Mouse (Mus musculus) 3T3-L1 (cell line): Measurements from ENCODE around the gene Cmtr1.

Experiments
- DNase-seq: peaks from one replicate; pipeline ENCODE4 v3.0.0-alpha.2; 2015; ENCODE audit warnings: low read depth, low spot score

Gene Cmtr1

DNA sequence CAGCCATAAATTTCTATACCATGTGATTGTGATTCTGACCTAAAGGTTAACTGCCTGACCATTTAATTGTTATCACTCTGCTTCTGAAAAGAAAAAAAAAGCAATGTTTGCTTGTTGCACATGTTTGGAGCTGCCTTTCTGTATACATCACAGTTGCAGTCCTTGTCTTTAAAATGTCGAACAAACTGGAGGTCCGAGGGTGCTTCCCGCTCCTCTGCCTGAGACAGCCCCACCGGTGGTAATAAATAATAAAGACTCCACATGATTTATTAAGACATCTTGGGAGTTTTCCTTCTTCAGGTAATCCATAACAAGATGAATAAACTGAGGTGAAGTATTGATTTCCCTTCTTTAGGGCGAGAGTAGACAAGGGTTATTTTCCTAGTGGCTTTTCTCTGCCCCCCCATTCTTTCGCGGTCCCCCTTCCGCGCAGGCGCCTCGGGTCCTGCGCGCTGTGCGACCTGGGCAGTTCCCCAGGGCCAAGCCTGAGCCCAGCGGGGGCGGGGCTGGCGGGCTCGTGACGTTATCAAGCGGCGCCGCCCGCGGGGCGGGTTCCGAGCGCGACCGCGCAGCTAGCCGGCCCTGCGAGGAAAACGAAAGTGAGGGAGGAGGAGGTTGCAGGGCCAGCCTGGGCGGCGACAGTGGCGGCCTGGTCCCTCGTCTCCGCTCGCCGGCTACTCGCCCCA is at the start of gene Cmtr1:
Gene Cmtr1 (plus strand): TSS at position 520 of the 686 bp plus-strand sequence.
- peak; percentile 88 for DNase-seq

DNA sequence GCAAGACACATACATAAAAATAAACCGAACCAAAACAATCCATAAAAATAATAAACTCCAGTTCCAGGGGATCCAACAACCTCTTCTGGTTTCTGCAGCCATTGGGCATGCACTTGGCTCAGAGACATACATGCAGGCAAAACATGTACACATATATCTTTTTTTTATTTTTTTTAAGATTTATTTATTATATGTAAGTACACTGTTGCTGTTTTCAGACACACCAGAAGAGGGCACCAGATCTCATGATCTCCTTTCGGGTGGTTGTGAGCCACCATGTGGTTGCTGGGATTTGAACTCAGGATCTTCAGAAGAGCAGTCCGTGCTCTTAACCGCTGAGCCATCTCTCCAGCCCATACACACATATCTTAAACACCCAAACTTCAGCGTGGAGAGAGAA is 46.9 kb upstream of the Cmtr1 start:
- peak; percentile 48 for DNase-seq

DNA sequence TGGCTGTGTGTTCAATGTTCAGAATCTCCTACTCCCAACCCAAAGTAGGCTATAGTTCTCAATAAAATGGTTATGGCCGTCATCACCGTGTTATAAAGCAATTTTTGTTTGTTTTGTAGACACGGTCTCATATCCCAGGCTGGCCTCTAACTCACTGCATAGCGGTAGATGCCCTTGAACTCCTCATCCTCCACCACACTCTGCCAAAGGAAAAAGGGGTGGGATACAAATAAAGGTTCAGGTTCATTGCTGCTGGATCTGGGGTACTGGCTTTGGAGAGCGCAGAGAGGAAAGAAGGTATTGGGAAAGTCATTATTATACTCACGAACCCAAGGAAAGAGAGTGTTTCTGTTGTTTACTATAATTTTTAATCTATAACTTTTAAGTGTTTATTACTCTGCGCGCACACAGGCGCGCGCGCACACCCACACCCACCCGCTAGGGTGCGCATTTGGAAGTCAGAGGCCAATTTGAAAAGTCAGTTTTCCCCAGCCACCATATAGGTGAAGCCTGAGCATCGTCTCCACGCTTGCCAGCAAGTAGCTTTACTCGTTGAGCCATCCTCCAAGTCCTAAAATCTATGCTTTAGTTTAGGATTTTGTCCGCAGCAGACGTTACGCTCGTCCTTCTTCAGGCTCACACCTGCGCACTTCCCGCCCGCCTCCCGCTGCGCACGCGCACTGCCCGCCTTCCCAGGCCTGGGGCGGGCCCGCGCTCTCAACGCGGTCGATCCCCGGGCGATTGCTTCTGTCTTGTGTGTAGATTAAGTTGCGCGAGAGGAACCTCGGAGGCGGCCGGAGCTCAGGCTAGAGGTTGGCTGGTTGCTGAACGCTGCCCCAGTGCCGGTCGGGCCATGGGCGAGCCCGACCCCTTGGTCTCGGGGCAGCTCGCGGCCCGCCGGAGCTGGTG is 46.0 kb upstream of the Cmtr1 start, which contains the start of the genes Rnf8 and Gm28043:
Gene Rnf8 (plus strand): TSS at position 676 of the 909 bp plus-strand sequence.
Gene Gm28043 (plus strand): TSS at position 762 of the 909 bp plus-strand sequence.
- peak; percentile 94 for DNase-seq

DNA sequence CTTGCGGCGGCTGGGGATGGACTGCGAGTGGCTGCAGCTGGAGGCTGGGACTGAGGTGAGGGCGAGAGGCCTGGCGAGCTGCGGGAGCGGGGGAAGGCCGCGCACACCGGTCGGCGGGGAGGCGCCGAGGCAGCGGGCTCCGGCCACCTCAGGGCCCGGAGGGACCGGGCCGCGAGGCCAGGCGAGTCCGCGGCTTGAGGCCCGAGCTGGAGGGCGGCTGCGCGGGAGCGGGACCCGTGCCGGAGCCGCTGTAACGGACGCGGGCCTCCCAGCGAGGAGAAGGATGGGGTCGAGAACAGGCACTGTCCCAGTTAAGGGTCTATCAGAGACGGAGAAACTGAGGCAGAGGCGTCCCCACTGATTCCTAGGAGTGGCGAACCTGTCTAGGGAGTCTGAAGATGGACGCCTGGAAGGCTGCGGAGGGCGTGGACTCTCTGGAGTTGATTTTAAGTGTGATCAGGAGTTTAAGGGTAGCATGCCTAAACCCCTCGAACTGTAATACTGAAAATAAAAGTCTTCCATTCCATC is 45.3 kb upstream of the Cmtr1 start:
- DNase-seq = no peak

DNA sequence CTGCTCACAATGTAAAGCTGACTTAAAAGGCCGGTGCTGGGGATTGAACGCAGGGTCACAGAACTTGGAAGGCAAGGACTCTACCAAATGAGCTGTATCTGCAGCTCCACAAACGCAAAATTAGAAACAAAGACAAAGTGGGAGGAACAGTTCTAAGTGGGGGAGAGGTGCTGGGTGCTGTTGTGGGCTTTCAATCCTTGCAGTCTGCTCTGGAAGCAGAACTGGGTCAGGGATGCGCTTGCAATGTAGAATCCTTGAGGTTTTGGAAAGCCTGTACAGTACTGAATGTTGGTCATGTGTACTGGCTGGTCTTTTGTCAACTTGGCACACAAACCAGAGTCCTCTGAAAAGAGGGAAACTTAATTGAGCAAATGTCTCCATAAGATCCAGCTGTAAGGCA is 44.8 kb upstream of the Cmtr1 start:
- DNase-seq = peak; percentile 42

DNA sequence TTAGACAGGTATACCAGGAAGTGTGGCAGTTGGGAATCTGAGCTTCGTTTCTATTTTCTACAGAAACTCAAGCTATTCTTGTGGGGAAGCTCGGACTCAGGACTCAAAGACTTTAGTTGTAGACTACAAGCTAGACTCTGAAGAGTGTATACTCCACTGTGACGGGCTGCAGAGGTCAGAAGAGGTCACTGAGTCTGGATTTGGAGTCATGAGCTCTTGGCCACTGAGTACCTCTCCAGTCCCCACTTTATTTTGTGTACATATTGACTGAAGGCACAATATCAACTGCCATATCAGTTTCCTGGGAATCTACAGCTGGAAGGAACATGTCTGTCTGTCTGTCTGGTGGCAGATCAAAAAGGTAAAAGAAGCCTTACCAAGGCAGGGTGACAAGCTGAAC is 41.2 kb upstream of the Cmtr1 start:
- DNase-seq = no peak

DNA sequence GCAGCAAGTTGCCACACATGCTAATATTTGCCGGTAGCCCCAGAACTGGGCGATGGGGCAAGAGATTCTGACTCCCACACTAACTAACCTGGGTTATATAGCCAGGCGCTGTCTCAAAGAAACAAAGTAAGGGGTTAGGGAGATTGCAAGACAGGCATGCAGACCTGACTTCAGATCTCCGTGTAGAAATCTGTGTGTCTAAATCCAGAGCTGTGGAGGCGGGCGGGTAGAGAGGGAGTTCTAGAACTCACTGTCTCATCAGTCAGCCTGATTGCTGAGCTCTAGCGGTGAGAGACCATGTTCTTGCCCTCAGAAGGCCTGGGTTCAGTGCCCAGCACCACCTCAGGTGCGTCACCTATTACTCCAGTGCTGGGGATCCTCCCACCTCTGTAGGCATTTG is 36.9 kb upstream of the Cmtr1 start:
- no peak for DNase-seq

DNA sequence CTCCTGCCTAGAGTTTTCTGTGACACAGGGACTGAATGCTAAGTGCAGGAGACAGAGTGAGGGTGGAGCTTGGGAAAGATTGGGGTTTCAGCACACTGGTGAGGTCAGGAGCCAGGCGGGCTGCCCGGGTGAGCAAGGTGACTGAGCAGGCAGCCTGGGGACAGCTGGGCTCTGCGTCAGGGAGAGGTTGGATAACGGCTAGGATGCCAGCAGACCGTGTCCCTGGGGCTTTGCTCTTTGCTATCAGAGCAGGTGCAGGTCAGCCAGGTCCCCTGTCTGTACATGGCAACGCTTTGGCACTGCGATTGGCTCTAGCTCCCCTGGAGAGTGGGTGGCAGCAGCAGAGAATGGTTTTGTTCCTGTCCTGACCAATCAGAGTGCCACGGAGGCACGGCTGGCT is 33.1 kb upstream of the Cmtr1 start:
- DNase-seq = no peak

DNA sequence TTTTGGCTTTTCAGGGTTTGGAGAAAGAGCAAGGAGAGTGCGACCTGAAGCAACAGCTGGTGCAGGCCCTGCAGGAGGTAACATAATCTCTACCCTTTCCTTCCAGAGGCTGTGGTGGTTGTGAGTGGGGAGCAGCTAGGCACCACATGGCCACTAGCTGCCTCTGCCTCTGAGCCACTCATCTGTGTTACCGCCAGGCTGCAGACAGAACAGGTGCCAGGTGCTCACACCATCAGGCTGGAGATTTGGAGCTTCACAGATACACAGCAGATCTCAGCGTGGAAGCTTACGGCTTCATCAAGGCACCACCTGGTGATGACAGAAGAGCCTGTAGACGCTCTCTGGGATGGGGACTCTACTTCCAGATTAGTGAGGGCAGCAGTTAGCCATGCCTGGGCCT is 31.4 kb upstream of the Cmtr1 start:
- DNase-seq = no peak

DNA sequence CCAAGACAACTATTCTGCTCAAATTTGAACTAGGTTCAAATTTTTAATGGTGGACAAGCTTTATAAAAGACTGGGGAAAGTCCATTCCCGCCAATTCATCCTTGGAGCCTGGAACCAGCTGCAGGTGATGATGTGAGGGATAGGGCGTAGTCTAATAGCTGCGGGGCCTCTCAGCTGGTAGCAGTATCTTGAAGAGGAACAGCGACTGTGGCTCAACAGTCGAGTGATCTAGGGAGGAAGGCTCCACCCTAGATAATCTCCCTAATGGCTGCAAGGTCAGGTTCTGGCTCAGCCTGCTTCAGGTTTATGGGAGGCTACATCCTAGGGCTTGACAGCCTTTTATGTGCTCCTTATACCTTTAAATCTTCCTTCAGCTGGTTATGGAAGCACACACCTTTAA is 30.8 kb upstream of the Cmtr1 start:
- no peak for DNase-seq

DNA sequence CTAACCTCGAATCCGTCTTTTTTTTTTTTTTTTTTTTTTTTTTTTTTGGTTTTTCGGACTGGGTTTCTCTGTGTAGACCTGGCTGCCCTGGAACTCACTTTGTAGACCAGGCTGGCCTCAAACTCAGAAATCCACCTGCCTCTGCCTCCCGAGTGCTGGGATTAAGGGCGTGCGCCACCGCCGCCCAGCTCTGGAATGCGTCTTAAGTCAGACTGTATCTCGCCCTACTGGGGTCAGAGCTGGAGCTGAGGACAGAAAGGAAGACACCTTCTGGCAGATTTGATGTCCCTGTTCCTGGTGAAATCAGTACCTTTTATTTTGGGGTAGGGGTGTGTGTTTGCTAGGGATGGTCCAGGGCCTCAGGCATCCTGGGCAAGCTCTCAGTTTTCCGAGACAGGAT is 28.1 kb upstream of the Cmtr1 start:
- DNase-seq = no peak

DNA sequence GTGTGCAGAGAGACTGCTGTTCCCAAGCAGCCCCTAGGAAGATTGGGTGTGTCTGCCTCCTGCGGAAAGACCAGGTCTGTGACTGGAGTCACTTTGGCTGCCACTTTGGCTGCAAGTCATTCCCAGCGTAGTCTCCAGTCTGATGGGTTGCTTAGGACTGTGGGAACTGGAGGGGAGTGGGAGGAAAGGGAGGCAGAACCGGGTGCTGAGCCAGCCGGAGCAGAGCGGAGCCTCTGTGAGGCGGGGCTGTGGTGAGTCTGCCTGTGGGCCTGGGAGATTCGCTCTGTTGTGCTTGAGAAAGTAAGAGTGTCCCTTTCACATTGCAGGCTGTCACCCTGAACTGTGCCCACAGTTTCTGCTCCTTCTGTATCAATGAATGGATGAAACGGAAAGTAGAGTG is 24.9 kb upstream of the Cmtr1 start:
- DNase-seq = no peak

DNA sequence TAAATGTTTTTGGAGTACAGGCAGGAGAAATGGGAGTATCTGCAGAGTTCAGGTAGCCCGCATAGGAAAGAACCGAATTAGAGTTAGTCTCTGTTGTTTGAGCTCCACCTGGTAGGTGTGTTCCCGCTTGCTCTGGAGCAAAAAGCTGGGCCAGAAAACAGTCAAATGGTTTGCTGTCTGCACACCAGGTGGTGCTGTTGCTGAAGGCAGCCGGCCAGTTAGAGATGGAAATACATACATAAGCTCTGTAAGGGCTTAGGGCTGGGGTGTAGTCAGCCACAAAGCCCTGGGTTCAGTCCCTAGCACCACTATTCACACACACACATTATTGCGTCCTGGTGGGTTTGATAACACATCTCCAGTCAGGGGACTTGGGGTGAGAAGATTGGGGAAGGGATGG is 24.3 kb upstream of the Cmtr1 start:
- DNase-seq = peak; percentile 56

DNA sequence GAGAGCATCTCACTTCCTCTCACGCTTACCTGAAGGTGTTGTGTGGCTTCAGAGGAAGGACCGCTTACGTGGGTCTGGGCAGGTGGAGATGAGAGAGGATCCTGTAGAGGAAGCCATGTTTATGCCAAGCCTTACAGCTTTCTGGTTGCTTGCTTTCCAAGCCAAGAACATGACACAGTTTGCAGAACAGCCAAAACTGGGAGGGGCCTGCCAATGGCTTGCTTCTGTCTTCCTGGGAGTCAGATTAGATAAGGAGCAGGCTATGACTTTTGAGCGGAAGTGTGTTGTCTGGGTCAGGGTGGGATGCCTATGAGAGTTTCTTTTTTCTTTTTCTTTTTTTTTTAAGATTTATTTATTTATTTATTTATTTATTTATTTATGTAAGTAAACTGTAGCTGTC is 23.0 kb upstream of the Cmtr1 start:
- peak; percentile 14 for DNase-seq

DNA sequence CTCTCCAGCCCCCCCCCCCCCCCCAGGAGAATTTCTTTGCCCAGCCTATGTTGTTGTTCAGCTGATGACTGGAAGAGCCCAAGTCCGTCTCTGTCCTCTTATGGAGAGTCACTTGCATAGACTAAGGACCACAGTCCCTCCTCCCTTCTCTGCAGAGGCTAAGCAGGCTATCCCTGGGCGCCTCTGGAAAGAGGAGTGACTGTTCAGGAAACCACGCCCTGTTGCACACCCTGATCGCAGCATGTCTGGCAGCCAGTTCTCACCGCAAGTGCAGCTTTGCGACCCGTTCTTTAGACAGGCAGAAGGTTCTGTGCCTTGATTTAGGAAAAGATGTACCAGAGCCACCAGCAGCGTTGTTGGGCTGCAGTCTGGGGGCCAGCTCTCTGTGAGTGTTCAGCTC is 22.5 kb upstream of the Cmtr1 start:
- DNase-seq = peak; percentile 14

DNA sequence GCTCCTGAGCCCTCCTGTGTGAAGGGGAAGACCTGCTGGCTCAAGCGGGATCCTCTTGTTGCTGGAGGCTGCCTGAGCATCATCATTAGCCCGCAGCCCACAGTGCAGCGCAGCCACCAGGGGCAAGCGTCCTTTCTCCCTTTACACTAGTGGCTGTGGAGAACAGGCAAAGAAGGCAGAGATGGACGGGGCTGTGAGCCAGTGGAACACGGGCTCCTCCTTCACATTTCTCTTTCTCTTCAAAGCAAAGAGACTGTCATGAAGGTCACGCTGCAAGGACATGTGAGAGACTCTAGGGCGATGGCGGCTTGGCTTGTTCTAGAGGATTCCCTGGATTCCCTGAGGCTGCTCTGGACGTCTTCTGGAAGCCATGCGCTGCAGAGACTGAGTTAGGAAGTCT is 19.4 kb upstream of the Cmtr1 start:
- DNase-seq = no peak

DNA sequence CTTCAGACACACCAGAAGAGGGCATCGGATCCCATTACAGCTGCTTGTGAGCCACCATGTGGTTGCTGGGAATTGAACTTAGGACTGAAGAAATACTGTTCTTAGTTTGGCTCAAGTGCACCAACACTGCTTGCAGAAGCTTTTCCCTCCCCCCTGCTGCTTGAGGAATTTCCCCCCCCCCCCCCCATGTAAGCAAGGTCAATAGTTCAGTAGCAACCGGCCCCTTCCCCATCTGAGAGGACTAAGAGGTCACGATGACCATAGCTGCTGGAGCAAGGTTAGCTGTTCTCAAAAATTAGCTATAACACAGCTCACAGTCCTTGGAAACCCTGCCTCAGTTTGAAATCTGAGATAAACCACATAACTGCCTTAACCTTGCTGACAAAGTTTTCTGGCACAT is 18.2 kb upstream of the Cmtr1 start:
- no peak for DNase-seq

DNA sequence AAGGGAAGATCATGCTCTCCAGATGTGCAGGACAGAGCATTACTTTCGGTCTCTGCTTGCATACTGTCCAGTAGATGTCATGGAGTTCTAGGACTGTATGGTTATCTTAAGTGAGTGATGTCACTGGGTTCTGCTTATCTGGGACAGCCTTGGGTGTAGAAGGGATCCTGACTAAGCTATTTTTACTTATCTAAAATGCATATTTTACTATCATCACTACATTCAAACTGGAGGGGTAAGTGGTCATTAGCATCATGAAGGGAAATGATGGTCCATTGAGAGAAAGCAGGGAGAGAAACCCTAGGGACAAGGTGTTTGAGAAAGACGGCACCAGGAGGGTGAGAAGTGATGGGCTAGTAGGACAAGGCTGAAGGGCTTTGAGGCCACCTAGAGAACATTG is 2.1 kb upstream of the Cmtr1 start:
- no peak for DNase-seq

DNA sequence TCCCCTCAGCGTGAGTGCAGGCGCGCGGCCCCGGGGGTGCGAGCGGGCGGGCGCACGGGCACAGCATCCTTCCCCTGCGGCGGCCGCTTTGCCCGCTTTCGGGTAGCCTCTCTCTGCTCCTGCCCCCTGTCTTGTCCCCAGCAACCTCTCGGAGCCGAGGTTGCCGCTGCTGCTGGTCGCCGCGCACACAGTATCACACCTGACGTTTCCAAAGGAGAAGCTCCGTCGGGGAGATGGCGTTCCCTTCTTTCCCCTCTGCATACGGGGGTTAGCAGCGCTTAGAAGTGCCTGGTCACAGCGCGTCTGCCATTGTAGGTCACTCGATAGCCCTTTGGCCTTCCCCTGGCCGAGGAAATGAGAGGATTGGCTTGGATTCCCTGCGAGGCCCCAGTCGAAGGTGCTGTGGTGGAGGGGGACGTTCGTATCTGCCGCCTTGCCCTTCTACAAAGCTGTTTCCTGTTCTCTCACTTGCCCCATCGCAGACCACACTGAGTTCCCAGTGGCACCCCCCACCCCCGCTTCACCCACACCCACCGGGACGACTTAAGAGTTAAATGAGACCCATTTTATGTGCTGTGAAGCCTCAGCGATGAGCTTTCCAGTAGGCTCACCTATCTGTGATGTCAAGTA is 482 bp downstream of the Cmtr1 start:
- DNase-seq = peak; percentile 57

DNA sequence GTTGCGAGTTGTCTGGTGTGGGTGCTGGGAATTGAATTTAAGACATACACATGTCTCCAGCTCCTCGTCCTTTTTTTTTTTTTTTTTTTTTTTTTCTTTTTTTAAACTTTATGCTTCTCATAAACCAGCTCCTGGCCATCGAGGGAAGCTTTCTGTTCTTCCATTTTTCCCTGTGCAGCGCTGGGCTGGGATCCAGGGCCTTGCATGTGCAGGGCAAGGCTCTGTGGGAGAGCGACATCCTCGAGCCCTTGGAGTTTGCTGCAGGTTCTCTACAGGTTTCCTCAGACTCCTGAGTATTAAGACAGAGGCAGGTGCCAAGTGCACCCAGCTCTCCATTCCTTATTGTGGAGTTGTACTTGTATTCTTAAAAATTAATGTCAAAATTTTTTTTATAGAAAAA is 1.8 kb downstream of the Cmtr1 start:
- DNase-seq = no peak

DNA sequence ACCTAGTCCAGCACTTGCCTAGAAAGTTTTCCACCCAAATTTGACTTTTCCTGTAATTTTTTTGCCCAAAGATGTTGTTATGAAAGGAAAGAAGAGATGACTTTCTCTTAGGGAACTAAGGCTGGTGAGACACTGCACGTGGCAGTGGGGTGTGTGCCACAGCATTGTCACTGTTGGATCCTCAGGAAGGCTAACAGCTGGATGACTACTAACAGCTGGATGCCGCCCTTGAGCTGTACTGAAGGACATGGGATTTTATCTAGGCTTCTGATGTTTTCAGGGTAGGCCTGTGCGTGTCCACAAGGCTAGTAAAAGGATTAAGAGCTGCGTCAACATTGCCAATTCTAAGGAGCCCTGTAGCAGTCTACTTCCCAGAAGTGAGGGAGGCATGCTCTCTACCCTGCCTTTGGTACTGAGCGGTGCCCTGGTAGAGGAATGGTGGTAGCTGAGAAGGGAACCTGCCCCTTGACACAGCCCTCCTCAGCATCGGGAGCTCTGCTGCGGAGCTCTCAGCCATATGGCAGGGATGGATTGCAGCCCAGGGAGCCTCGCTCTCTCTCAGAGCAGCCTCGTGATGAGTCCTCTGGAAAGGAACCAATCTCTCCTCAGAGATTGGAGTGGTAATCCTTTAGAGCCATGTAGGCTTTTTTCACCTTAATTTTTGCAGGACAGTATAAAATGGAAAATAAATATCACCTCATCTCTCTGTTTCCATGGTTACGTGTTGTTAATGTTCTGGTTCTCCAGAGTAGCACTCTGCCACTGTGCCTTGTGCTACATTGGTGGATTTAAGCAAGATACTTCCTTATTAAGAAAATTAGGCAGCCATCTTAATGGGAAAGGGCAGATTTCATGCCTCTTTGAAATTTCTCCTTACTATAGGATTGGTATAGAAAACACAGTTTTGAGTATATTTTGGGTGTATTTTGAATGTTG is 7.9 kb downstream of the Cmtr1 start:
- DNase-seq = no peak
